Mouse (Mus musculus) forebrain, embryonic 14.5 days (tissue): ENCODE results near the gene Npc1l1. TPM values are rescaled to one million over a fixed set of nuclear protein-coding genes. Genes with fewer than 3 reads are reported as not detected.
"Not testable (repeated sequence)": the region's sequence is repeated elsewhere in the genome, so short reads cannot be mapped to it uniquely, and the experiment has no call there.

Source experiments
- ATAC-seq: fragments of 200-750 bp; cut with Nextera tagmentation; 2 replicates; pipeline ENCODE4 v1.8.0; 2017; ENCODE audit warnings: mild to moderate bottlenecking, moderate library complexity
- DNase-seq: peaks from one replicate; pipeline ENCODE4 v3.0.0-alpha.2; 2015; ENCODE audit warnings: low spot score
- H3K27ac ChIP-seq: fragments of 300-500 bp; sonication (generic); 2 replicates; pipeline ENCODE4 v1.5.1; 2014; ENCODE audit warnings: low read depth, mild to moderate bottlenecking, control low read depth, low read length, moderate library complexity
- H3K27me3 ChIP-seq: fragments of 300-500 bp; sonication (generic); replicated peaks from 2 replicates; pipeline ENCODE4 v1.6.1; 2014; ENCODE audit warnings: low read length, control low read depth, mixed read lengths; ENCODE audit not compliant: control insufficient read depth, insufficient read depth
- H3K36me3 ChIP-seq: fragments of 300-500 bp; sonication (generic); 2 replicates; pipeline ENCODE4 v1.6.1; 2014; ENCODE audit warnings: low read length, control low read depth; ENCODE audit not compliant: control insufficient read depth, insufficient read depth
- H3K4me1 ChIP-seq: fragments of 300-500 bp; sonication (generic); 2 replicates; pipeline ENCODE4 v1.6.1; 2014; ENCODE audit warnings: antibody characterized with exemption, low read length, control low read depth; ENCODE audit not compliant: control insufficient read depth, insufficient read depth
- H3K4me2 ChIP-seq: fragments of 300-500 bp; sonication (generic); 2 replicates; pipeline ENCODE4 v1.6.1; 2014; ENCODE audit warnings: mild to moderate bottlenecking, control low read depth, low read length
- H3K4me3 ChIP-seq: fragments of 300-500 bp; sonication (generic); 2 replicates; pipeline ENCODE4 v1.5.1; 2014; ENCODE audit warnings: low read depth, low read length, control low read depth
- H3K9ac ChIP-seq: fragments of 300-500 bp; sonication (generic); 2 replicates; pipeline ENCODE4 v1.6.1; 2014; ENCODE audit warnings: mild to moderate bottlenecking, low read length, control low read depth, moderate library complexity
- H3K9me3 ChIP-seq: fragments of 300-500 bp; sonication (generic); replicated peaks from 2 replicates; pipeline ENCODE4 v1.6.1; 2016; ENCODE audit warnings: low read length, control low read depth, mixed read lengths; ENCODE audit not compliant: control insufficient read depth
- WGBS: fragments of 180-500 bp; shearing (Covaris S2); extraction: QIAGEN DNeasy Blood & Tissue Kit; methylation state at CpG from one replicate; pipeline ENCODE4 v1.1.7; 2014; 5-methylcytosine and 5-hydroxymethylcytosine counted together
- polyA plus RNA-seq: library from polyadenylated mRNA; unstranded; fragments of >200 nt; fragmentation: Nextera tagmentation; extraction: Ambion mirVana; gene quantifications from 2 replicates; pipeline ENCODE4 v1.2.1, GENCODE M21; 2014

Npc1l1 gene
- polyA plus RNA-seq, 1 experiment from 2014 or later = 0.05 TPM

GRCm38 (mm10) chr11:6259413-6259812, 29.5 kb upstream of the Npc1l1 start:
- Histone ChIP-seq H3K27me3 (no peaks in the 10 kb centered on the region), H3K4me2 (no peak overlapping the region), H3K27ac (no peak overlapping the region), H3K4me3 (no peak overlapping the region), H3K4me1 (no peaks in the 10 kb centered on the region), H3K9ac (no peak overlapping the region), H3K9me3 (no peaks in the 10 kb centered on the region), H3K36me3 (peaks cover 66% of the 10 kb centered on the region)
- ATAC-seq (no peak), DNase-seq (no peak)
- 95% methylated on average over 7 of the region's 7 CpGs for WGBS

GRCm38 (mm10) chr11:6256490-6257072, 26.6 kb upstream of the Npc1l1 start:
- H3K36me3 ChIP-seq = peaks cover 41% of the 10 kb centered on the region
- H3K4me2 ChIP-seq = no peak overlapping the region
- ATAC-seq = peak; percentile 42; the same call in 1 of the 2 replicates
- no peaks in the 10 kb centered on the region for H3K27me3 ChIP-seq
- H3K27ac ChIP-seq = no peak overlapping the region
- DNase-seq = no peak
- no peaks in the 10 kb centered on the region for H3K4me1 ChIP-seq
- no peak overlapping the region for H3K9ac ChIP-seq
- H3K9me3 ChIP-seq = no peaks in the 10 kb centered on the region
- 73% methylated on average over 6 of the region's 6 CpGs for WGBS
- H3K4me3 ChIP-seq = no peak overlapping the region

GRCm38 (mm10) chr11:6254602-6255001, 24.7 kb upstream of the Npc1l1 start:
- H3K36me3 ChIP-seq = peaks cover 22% of the 10 kb centered on the region
- 93% methylated on average over 2 of the region's 2 CpGs for WGBS
- not testable (repeated sequence) for H3K9me3 ChIP-seq, H3K9ac ChIP-seq, H3K4me1 ChIP-seq, H3K27ac ChIP-seq, H3K4me2 ChIP-seq, ATAC-seq, H3K4me3 ChIP-seq, DNase-seq, H3K27me3 ChIP-seq

GRCm38 (mm10) chr11:6252824-6253223, 22.9 kb upstream of the Npc1l1 start:
- H3K4me2 ChIP-seq = no peak overlapping the region
- H3K9me3 ChIP-seq = no peaks in the 10 kb centered on the region
- H3K9ac ChIP-seq = no peak overlapping the region
- no peaks in the 10 kb centered on the region for H3K27me3 ChIP-seq
- no peak for DNase-seq
- peaks cover 4% of the 10 kb centered on the region for H3K36me3 ChIP-seq
- H3K27ac ChIP-seq = no peak overlapping the region
- no peak overlapping the region for H3K4me3 ChIP-seq
- 94% methylated on average over 4 of the region's 4 CpGs for WGBS
- H3K4me1 ChIP-seq = no peaks in the 10 kb centered on the region
- ATAC-seq = no peak

DNA sequence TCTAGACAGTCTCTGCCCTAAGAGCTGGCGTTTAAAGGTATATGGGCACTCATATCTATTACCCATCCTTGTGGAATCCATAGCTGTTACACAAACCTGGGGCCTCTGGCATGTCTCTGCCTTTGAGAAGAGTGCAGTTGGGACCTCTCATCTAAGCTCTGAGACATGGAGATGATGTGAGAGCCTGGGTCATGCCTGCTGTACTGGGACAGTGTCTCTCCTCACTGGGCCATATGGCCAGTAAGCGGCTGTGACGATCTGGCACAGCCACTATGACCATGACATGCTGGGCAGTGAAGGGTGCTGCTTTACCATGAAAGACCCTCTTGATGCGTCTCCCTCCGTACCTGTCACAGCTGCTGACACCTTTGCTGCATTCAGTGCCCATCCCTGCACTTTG, 22.3 kb upstream of the Npc1l1 start:
- H3K4me3 ChIP-seq = no peak overlapping the region
- no peaks in the 10 kb centered on the region for H3K9me3 ChIP-seq
- no peak for DNase-seq
- H3K27ac ChIP-seq = no peak overlapping the region
- no peak overlapping the region for H3K9ac ChIP-seq
- no peaks in the 10 kb centered on the region for H3K36me3 ChIP-seq
- no peaks in the 10 kb centered on the region for H3K27me3 ChIP-seq
- no peak for ATAC-seq
- H3K4me1 ChIP-seq = no peaks in the 10 kb centered on the region
- no peak overlapping the region for H3K4me2 ChIP-seq
- 85% methylated on average over 5 of the region's 5 CpGs for WGBS

DNA sequence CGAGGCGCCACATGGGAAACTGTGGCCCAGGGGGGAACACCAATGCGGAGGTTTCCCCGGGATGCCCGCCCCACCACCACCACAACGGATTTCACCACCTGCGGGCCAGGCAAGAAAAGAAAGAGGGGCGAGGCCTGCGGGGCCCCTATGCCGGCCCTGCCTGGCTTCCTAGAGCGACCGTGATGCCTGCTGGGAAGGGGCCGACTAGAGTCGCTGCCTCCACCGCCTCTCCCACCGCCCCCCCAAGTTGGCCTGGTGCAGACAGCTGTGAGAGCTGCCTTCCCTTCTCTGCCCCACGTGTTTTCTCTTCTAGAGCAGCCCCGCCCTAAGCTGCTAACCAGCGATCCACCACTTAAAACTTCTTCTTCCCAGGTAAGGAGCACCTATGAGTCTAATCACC, 14.8 kb upstream of the Npc1l1 start:
- no peak for ATAC-seq
- WGBS = 49% methylated on average over 19 of the region's 19 CpGs
- DNase-seq = no peak

DNA sequence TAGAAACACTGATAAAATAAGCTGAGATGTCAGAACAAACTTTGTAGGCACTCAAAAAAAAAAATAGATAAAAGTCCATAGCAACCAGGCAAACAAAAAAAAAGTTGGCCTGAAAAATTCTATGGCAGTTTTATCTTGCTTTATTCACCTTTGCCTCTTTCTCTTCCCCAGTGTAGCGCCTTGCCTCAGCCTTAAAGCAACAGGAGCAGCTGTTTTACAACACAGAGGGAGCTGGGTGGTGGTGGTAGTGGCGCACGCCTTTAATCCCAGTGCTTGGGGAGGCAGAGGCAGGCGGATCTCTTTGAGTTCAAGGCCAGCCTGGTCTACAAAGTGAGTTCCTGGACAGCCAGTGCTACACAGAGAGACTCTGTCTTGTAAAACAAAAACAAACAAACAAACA, 3.1 kb upstream of the Npc1l1 start:
- H3K9me3 ChIP-seq = no peaks in the 10 kb centered on the region
- 79% methylated on average over 4 of the region's 4 CpGs for WGBS
- no peak overlapping the region for H3K9ac ChIP-seq
- ATAC-seq (no peak), DNase-seq (no peak)
- no peaks in the 10 kb centered on the region for H3K36me3 ChIP-seq
- no peak overlapping the region for H3K4me3 ChIP-seq
- no peak overlapping the region for H3K27ac ChIP-seq
- no peak overlapping the region for H3K4me2 ChIP-seq
- H3K27me3 ChIP-seq = no peaks in the 10 kb centered on the region
- no peaks in the 10 kb centered on the region for H3K4me1 ChIP-seq

More for the DNA sequence above, 14.8 kb upstream of the Npc1l1 start:
- Histone ChIP-seq H3K36me3 (no peaks in the 10 kb centered on the region), H3K4me2 (no peak overlapping the region), H3K4me1 (no peaks in the 10 kb centered on the region), H3K9me3 (no peaks in the 10 kb centered on the region), H3K27ac (no peak overlapping the region), H3K4me3 (no peak overlapping the region), H3K27me3 (no peaks in the 10 kb centered on the region), H3K9ac (no peak overlapping the region)

DNA sequence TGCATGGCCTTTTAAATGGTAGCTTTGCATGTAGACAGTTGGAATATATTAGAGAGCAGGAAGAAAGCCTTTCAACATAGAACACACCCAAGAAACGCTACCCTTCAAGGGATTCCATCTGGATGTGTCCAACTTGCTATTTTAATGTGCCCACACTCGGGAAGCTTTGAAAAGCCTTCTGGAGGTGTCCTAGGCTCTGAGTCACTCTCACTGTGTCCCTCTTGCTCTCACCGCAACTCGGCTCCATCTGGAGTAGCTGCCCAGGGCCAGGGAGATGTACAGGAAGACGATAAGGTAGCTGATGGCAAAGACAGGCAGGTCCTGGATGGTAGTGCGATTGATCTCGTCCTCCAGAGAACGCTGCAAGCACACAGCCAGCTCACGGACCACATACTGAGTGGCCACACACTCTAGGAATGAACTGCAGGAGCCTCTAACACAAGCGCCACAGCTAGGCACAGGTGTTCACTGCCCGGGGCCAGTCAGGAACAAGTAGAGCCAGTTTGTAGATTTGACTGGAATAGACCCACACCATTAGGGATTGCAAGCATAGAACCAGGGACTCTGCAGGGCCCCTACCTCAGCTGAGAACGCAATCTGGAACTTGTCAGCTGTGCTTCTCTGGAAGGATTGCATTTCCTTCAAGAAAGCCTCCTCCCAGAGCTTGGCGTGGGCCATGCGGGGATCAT, 5.3 kb downstream of the Npc1l1 start:
- ATAC-seq = no peak
- H3K9me3 ChIP-seq = no peaks in the 10 kb centered on the region
- no peak overlapping the region for H3K9ac ChIP-seq
- H3K27me3 ChIP-seq = no peaks in the 10 kb centered on the region
- no peak for DNase-seq
- H3K27ac ChIP-seq = no peak overlapping the region
- H3K4me1 ChIP-seq = no peaks in the 10 kb centered on the region
- WGBS = 82% methylated on average over 14 of the region's 14 CpGs
- H3K4me2 ChIP-seq = no peak overlapping the region
- no peaks in the 10 kb centered on the region for H3K36me3 ChIP-seq
- no peak overlapping the region for H3K4me3 ChIP-seq

DNA sequence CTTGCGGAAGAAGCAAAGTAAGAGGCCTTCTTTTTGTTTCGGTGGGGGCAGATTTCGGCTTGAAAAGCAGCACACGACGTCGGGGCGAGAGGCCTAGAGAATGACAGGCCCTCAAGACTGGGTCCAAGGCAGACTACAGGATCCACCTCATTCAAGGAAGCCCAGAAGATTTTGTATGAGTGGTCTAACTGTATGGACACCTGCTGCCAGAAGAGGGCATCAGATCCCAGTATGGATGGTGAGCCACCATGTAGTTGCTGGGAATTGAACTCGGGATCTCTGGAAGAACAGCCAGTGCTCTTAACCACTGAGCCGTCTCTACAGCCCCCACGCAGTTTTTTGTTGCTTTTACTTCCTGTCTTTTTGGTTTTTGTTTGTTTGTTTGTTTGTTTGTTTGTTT, 7.8 kb downstream of the Npc1l1 start:
- no peak for DNase-seq
- WGBS = 94% methylated on average over 10 of the region's 10 CpGs
- Histone ChIP-seq H3K9ac (no peak overlapping the region), H3K4me1 (no peaks in the 10 kb centered on the region), H3K27me3 (no peaks in the 10 kb centered on the region), H3K27ac (no peak overlapping the region), H3K9me3 (no peaks in the 10 kb centered on the region), H3K4me2 (no peak overlapping the region), H3K36me3 (no peaks in the 10 kb centered on the region), H3K4me3 (no peak overlapping the region)
- no peak for ATAC-seq
